Mouse (Mus musculus) neural tube, embryonic 12.5 days (tissue): Measurements from ENCODE around the gene Ppm1a. TPM values are rescaled to one million over a fixed set of nuclear protein-coding genes. Genes with fewer than 3 reads are reported as not detected.

Experiments used
- ATAC-seq: fragments of 200-750 bp; cut with Nextera tagmentation; 2 replicates; pipeline ENCODE4 v1.8.0; 2017; ENCODE audit warnings: low read depth, mild to moderate bottlenecking, moderate TSS enrichment, moderate library complexity; ENCODE audit not compliant: low FRiP score
- H3K27ac ChIP-seq: fragments of 300-500 bp; sonication (generic); 2 replicates; pipeline ENCODE4 v1.5.1; 2016
- H3K27me3 ChIP-seq: fragments of 300-500 bp; sonication (generic); replicated peaks from 2 replicates; pipeline ENCODE4 v1.6.1; 2016; ENCODE audit warnings: mild to moderate bottlenecking
- H3K36me3 ChIP-seq: fragments of 300-500 bp; sonication (generic); 2 replicates; pipeline ENCODE4 v1.6.1; 2016; ENCODE audit warnings: mild to moderate bottlenecking
- H3K4me1 ChIP-seq: fragments of 300-500 bp; sonication (generic); 2 replicates; pipeline ENCODE4 v1.6.1; 2016
- H3K4me2 ChIP-seq: fragments of 300-500 bp; sonication (generic); replicated peaks from 2 replicates; pipeline ENCODE4 v1.6.1; 2016; ENCODE audit warnings: mild to moderate bottlenecking
- H3K4me3 ChIP-seq: fragments of 300-500 bp; sonication (generic); 2 replicates; pipeline ENCODE4 v1.5.1; 2016
- H3K9ac ChIP-seq: fragments of 300-500 bp; sonication (generic); 2 replicates; pipeline ENCODE4 v1.6.1; 2016; ENCODE audit warnings: mild to moderate bottlenecking
- H3K9me3 ChIP-seq: fragments of 300-500 bp; sonication (generic); 2 replicates; pipeline ENCODE4 v1.6.1; 2016; ENCODE audit warnings: mild to moderate bottlenecking
- WGBS: fragments of 180-500 bp; shearing (Covaris S2); methylation state at CpG from one replicate; pipeline ENCODE4 v1.1.7; 2016; 5-methylcytosine and 5-hydroxymethylcytosine counted together
- polyA plus RNA-seq: library from polyadenylated mRNA; unstranded; fragments of >200 nt; fragmentation: Nextera tagmentation; extraction: Ambion mirVana; gene quantifications from 2 replicates; pipeline ENCODE4 v1.2.1, GENCODE M21; 2016

The Ppm1a gene
- polyA plus RNA-seq, 1 experiment from 2014 or later, result 88.1 TPM

DNA sequence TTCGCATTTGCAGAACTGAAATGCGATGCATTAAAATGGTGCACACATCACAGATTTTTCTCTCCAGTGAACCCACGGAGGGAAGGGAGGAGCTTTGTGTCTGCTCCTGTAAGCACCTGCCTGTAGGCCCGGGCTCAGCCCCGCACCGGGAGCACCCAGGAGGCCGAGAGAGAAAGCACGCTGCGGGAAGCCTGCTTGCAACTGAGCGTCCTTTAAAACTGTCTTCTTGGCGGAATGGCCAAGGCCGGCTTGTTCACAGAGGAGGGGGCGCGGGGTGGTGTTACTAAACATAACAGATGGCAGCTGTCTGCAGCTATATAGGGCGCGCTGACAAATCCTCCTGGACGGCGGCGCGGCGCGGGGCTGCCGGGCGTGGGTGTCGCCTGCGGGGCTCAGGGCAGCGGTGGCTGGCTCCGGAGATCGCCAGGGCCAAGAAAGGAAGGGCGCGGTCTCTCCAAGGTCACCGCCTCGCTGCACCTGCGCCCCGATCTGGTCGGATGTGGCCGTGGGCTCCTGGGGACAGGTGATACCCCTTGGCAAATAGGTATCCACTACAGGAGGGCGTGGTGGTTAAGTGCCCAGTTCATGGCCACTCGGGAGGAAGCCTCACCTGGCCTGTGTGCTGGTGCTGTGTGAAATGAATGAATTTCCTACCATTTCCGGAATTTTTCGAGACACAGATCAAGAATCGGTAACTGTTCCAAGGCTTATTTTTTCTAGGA, 74.6 kb downstream of the Ppm1a start:
- Histone ChIP-seq H3K36me3 (no peaks in the 10 kb centered on the region), H3K27me3 (peaks cover 17% of the 10 kb centered on the region), H3K9me3 (no peaks in the 10 kb centered on the region), H3K4me1 (peaks cover 9% of the 10 kb centered on the region), H3K4me3 (peak overlapping the region; percentile 24), H3K27ac (no peak overlapping the region), H3K4me2 (peak overlapping the region; percentile 66), H3K9ac (peak overlapping the region; percentile 39; the same call in 1 of the 2 replicates)
- WGBS, result 7% methylated on average over 42 of the region's 42 CpGs
- peak; percentile 77 for ATAC-seq

DNA sequence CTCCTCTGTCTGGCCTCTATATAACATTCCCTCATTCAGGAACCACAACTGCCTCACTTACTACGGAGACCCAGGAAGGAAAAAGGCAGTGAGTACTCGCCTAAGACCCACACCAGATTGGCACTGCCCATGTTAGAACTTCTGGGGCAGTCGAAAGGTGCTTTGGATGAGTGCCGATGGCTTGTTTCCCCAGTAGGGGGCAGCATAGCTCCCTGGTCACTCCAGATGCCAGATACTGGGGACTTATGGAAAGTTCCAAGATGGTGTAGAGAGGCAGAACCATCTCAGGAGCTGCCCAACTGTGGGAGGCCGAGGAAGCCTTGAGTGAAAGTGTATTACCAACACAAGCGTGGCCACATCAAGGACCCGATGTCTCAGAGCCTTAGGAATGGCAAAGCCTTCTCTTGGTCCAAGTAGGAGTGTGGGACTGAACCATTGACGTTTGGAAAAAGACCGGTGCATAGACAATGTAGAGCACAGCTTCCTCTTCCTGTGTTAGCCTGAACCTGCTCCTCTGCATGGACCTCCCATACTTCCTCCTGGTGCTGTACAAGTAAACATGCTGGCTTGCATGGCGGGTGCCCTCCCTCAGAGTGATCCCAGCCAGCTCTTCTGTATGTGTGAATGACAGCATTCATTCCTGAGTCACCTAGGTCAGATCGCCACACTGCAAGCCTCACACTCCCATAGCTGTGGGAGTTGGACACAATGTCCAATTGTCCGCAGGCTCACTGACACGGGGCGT, 77.7 kb downstream of the Ppm1a start:
- H3K27me3 ChIP-seq, result peaks cover 13% of the 10 kb centered on the region
- H3K4me2 ChIP-seq, result no peak overlapping the region
- H3K4me1 ChIP-seq, result peaks cover 6% of the 10 kb centered on the region
- H3K9me3 ChIP-seq, result no peaks in the 10 kb centered on the region
- no peak overlapping the region for H3K27ac ChIP-seq
- no peak overlapping the region for H3K9ac ChIP-seq
- no peak for ATAC-seq
- H3K36me3 ChIP-seq, result no peaks in the 10 kb centered on the region
- H3K4me3 ChIP-seq, result no peak overlapping the region
- WGBS, result 76% methylated on average over 14 of the region's 14 CpGs

DNA sequence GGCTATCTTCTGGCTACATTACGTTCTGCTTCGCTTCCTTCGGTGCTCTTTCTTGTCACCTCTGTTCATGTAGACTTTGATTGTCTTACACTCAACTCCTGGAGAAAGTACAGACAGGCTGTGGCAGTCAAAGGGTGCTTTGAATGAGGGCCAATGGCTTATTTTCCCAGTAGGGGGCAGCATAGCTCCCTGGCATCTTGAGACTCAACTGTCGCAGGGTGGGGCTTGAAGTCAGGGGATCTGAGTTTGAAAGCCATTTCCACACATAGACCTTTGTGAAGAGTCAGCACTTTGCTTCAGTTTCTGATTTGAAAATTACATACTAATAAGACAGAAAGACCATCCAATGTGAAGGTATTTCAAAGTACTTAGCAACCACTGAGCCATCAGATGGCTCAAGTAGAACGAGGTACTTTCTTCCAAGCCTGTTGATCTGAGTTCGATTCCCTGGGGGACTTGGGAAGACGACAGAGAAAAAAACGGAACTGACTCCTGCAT, 78.3 kb downstream of the Ppm1a start:
- no peak for ATAC-seq
- peaks cover 6% of the 10 kb centered on the region for H3K4me1 ChIP-seq
- H3K27me3 ChIP-seq, result peaks cover 11% of the 10 kb centered on the region
- no peak overlapping the region for H3K4me3 ChIP-seq
- 82% methylated on average over 8 of the region's 8 CpGs for WGBS
- H3K36me3 ChIP-seq, result no peaks in the 10 kb centered on the region
- H3K9me3 ChIP-seq, result no peaks in the 10 kb centered on the region
- no peak overlapping the region for H3K4me2 ChIP-seq
- H3K9ac ChIP-seq, result no peak overlapping the region
- H3K27ac ChIP-seq, result no peak overlapping the region

DNA sequence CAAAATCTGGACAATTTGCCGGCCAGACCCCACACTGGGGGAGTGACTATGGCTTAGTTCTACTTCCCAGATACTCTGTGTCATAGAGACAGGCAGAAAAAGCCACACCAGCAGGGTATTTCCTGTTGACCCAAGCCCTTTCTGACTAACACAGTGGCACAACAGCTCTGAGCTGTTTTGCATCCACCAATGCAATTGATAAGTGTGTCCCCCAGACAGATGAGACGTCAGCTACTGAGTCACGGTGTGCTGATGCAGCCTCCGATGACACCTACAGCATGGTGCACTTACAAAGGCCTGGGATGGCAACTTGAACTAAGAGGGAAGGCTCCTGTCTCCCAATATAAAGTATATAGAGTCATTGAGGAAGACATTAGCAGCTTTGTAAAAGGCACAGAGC, 80.0 kb downstream of the Ppm1a start:
- Histone ChIP-seq H3K27me3 (peaks cover 6% of the 10 kb centered on the region), H3K9ac (no peak overlapping the region), H3K27ac (no peak overlapping the region), H3K4me1 (no peaks in the 10 kb centered on the region), H3K4me2 (no peak overlapping the region), H3K36me3 (no peaks in the 10 kb centered on the region), H3K9me3 (no peaks in the 10 kb centered on the region), H3K4me3 (no peak overlapping the region)
- WGBS, result 80% methylated on average over 4 of the region's 4 CpGs
- ATAC-seq, result no peak

DNA sequence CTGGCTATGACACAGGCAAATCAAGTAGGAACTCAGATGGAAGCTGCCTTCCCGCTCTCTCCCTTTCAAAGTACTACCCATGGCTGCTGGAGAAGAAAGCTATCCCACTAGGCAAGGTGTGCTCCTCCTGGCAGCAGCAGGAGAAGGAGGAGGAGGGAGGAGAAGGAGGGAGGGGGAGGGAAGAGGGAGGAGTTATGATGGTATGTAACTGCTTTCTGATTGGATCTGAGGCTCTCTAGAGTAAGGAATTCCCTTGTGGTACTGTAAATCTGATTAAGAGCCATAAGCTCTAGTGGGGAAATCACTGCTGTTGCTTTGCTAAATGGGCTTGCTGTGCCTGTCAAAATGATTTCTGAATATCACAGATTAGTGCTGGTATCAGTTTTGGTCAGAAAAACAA, 84.2 kb downstream of the Ppm1a start:
- no peak overlapping the region for H3K4me3 ChIP-seq
- H3K4me1 ChIP-seq, result no peaks in the 10 kb centered on the region
- no peak overlapping the region for H3K9ac ChIP-seq
- H3K4me2 ChIP-seq, result no peak overlapping the region
- H3K27ac ChIP-seq, result no peak overlapping the region
- 94% methylated on average over 1 of the region's 1 CpGs for WGBS
- peaks cover 16% of the 10 kb centered on the region for H3K27me3 ChIP-seq
- no peaks in the 10 kb centered on the region for H3K9me3 ChIP-seq
- no peak for ATAC-seq
- H3K36me3 ChIP-seq, result no peaks in the 10 kb centered on the region

DNA sequence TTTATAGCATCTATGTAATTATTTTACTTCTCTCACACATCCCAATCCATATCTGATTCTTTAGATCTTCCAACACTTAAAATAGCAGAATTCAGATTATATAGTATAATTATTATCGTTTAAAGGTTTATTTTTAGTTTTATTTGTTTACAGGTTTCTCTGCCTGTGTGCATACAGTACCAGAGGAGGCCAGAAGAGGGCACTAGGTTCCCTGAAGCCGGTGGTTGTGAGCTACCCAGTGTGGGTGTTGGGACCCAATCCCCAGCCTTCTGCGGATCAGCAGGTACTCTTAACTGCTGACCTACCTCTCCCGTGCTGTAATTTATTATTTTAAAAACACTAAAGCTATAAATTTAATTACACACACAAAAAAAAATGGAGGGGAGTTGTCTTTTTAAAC, 85.9 kb downstream of the Ppm1a start:
- Histone ChIP-seq H3K27ac (no peak overlapping the region), H3K36me3 (no peaks in the 10 kb centered on the region), H3K4me1 (no peaks in the 10 kb centered on the region), H3K4me2 (no peak overlapping the region), H3K9ac (no peak overlapping the region), H3K4me3 (no peak overlapping the region), H3K27me3 (peaks cover 30% of the 10 kb centered on the region), H3K9me3 (no peaks in the 10 kb centered on the region)
- ATAC-seq, result no peak
- WGBS, result 88% methylated on average over 4 of the region's 4 CpGs

DNA sequence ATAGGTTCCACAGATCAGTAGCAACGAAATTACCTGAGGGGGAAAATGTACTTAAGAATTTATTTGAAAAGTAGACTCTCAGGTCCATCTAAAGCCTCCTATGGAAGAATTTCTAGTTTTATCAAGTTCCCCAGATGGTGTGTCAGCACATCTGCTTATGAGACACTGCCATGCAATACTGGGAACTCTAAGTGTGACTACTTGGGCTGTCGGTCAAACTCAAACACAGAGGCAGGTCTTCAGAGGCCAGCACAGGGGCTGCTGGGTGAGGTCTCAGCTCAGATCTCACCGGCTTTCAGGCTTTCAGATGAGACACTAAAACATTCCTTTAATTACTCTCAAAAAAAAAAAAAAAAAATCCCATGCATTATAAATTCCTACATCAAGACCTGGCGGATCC, 86.3 kb downstream of the Ppm1a start:
- H3K27ac ChIP-seq, result no peak overlapping the region
- peaks cover 34% of the 10 kb centered on the region for H3K27me3 ChIP-seq
- no peak overlapping the region for H3K4me3 ChIP-seq
- no peak overlapping the region for H3K9ac ChIP-seq
- no peak for ATAC-seq
- 73% methylated on average over 4 of the region's 4 CpGs for WGBS
- peak overlapping the region; percentile 54 for H3K4me2 ChIP-seq
- H3K36me3 ChIP-seq, result no peaks in the 10 kb centered on the region
- no peaks in the 10 kb centered on the region for H3K9me3 ChIP-seq
- H3K4me1 ChIP-seq, result no peaks in the 10 kb centered on the region

DNA sequence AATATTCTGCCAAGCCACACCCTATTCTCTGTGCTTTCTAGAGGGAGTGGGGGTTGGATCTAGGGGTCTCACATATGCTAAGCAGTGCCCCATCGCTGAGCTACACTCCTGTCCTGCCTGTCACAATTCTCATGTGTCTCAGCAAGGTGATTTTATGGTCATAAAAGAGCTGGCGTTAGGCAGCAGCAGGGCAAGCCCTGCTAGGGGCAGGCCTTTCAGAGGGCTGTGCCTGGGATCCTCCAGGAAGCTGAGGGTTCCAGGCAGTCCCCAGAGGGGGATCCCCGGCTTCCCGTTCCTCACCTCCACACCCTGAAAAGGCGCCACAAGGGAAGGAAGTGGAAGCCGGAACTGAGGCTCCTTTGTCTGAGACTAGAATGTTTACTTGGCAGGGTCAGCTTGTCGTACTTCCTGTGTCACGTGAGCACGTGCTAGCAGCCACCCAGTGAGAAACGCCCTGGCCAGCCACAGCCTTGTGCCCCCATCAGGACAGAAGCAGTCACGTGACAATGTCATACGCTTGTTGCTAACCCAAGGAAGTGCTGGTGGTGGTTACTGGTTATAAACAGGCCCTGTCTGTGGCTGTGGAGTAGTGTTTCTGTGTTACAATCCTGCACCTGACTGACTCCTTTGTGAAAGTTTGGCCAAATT, 86.8 kb downstream of the Ppm1a start:
- peak; percentile 61; the same call in 1 of the 2 replicates for ATAC-seq
- peak overlapping the region; percentile 54 for H3K4me2 ChIP-seq
- peaks cover 39% of the 10 kb centered on the region for H3K27me3 ChIP-seq
- H3K4me3 ChIP-seq, result peak overlapping the region; percentile 20; the same call in 1 of the 2 replicates
- no peaks in the 10 kb centered on the region for H3K4me1 ChIP-seq
- no peaks in the 10 kb centered on the region for H3K9me3 ChIP-seq
- H3K27ac ChIP-seq, result no peak overlapping the region
- no peaks in the 10 kb centered on the region for H3K36me3 ChIP-seq
- WGBS, result 18% methylated on average over 12 of the region's 12 CpGs
- H3K9ac ChIP-seq, result peak overlapping the region; percentile 33; the same call in 1 of the 2 replicates

DNA sequence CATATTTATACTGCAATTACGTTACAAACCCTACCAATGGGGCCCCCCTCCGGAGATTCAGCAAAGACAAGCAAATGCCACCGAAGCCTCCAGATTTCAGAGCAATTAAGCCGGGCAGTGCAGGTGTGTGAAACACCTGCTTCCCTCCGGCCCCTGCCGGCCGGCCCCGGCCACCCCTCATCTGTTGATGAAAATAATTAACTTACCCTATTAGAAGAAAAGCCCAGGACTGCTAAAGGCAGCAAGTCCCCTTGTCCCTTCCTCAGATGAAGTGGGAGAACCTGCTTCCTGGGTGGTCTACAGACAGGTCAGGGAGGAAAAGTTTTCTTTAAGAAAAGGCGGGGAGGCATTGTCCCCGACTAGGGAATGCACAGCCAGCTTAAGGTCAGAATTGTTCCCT, 88.7 kb downstream of the Ppm1a start:
- no peaks in the 10 kb centered on the region for H3K36me3 ChIP-seq
- no peak overlapping the region for H3K9ac ChIP-seq
- no peaks in the 10 kb centered on the region for H3K9me3 ChIP-seq
- peaks cover 57% of the 10 kb centered on the region for H3K27me3 ChIP-seq
- H3K4me2 ChIP-seq, result no peak overlapping the region
- no peak for ATAC-seq
- WGBS, result 28% methylated on average over 10 of the region's 10 CpGs
- H3K4me3 ChIP-seq, result no peak overlapping the region
- H3K27ac ChIP-seq, result no peak overlapping the region
- no peaks in the 10 kb centered on the region for H3K4me1 ChIP-seq

DNA sequence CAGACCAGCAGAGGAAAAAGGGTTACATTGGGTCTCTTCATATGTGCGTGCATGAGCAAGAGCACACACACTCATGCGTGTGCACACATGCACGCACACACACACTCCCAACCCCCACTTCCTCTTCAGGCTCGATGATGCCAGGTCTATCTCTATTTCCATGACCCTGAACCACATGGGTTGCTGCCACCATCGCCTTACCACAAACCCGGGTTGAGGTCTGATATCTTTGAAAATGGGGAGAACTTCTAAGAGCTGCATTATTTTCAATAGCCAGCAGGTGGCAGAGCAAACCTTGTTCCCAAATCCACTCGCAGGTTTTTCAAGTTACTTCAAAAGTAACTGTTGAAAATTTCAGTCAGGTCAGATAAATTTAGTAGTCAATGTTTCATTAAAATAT, 90.5 kb downstream of the Ppm1a start:
- no peaks in the 10 kb centered on the region for H3K9me3 ChIP-seq
- H3K4me3 ChIP-seq, result no peak overlapping the region
- H3K4me2 ChIP-seq, result no peak overlapping the region
- H3K27me3 ChIP-seq, result peaks cover 73% of the 10 kb centered on the region
- H3K27ac ChIP-seq, result no peak overlapping the region
- WGBS, result 31% methylated on average over 7 of the region's 7 CpGs
- H3K9ac ChIP-seq, result no peak overlapping the region
- H3K4me1 ChIP-seq, result no peaks in the 10 kb centered on the region
- H3K36me3 ChIP-seq, result no peaks in the 10 kb centered on the region
- ATAC-seq, result no peak
